Mouse (Mus musculus) layer of hippocampus, adult 11-12 months (tissue): ENCODE measurements around the gene Slc2a3.

ENCODE experiments used
- DNase-seq: peaks from one replicate; pipeline ENCODE4 v3.0.0; 2022; ENCODE audit warnings: low spot score

The Slc2a3 gene

GRCm38 (mm10) chr6:122801301-122801800 is at the start of gene Slc2a3:
Slc2a3 (minus strand) TSS chr6:122801640.
- peak; percentile 62 for DNase-seq

GRCm38 (mm10) chr6:122843759-122844158 is 42.3 kb upstream of the Slc2a3 start:
- DNase-seq: no peak

- DNase-seq: no peak
These were observed 36.1 kb upstream of the Slc2a3 start for GRCm38 (mm10) chr6:122837539-122837938.

GRCm38 (mm10) chr6:122836974-122837373 is 35.5 kb upstream of the Slc2a3 start:
- DNase-seq: no peak

- peak; percentile 46 for DNase-seq
These were observed 32.9 kb upstream of the Slc2a3 start for GRCm38 (mm10) chr6:122834365-122834764.

- DNase-seq: no peak
These were observed 31.4 kb upstream of the Slc2a3 start for GRCm38 (mm10) chr6:122832880-122833279.

GRCm38 (mm10) chr6:122828086-122828485 is 26.6 kb upstream of the Slc2a3 start:
- DNase-seq: peak; percentile 54

- DNase-seq: peak; percentile 81
These were observed 24.7 kb upstream of the Slc2a3 start for GRCm38 (mm10) chr6:122825923-122826742.

GRCm38 (mm10) chr6:122825166-122825565 is 23.7 kb upstream of the Slc2a3 start:
- no peak for DNase-seq

GRCm38 (mm10) chr6:122824086-122824485 is 22.6 kb upstream of the Slc2a3 start:
- no peak for DNase-seq

- DNase-seq: no peak
These were observed 20.4 kb upstream of the Slc2a3 start for GRCm38 (mm10) chr6:122821822-122822221.

- DNase-seq: no peak
These were observed 19.6 kb upstream of the Slc2a3 start for GRCm38 (mm10) chr6:122820799-122821650.

- DNase-seq: no peak
These were observed 18.8 kb upstream of the Slc2a3 start for GRCm38 (mm10) chr6:122820071-122820798.

GRCm38 (mm10) chr6:122819306-122820070 is 18.0 kb upstream of the Slc2a3 start, which contains the start of gene Foxj2:
Foxj2 (plus strand) TSS chr6:122819914.
- peak; percentile 59 for DNase-seq

- no peak for DNase-seq
These were observed 12.2 kb upstream of the Slc2a3 start for GRCm38 (mm10) chr6:122813640-122814039.

GRCm38 (mm10) chr6:122812716-122813115 is 11.3 kb upstream of the Slc2a3 start:
- no peak for DNase-seq

- DNase-seq: no peak
These were observed 10.5 kb upstream of the Slc2a3 start for GRCm38 (mm10) chr6:122811771-122812600.

- peak; percentile 92 for DNase-seq
These were observed 9.8 kb upstream of the Slc2a3 start for GRCm38 (mm10) chr6:122811280-122811652.

- peak; percentile 98 for DNase-seq
These were observed 9.3 kb upstream of the Slc2a3 start for GRCm38 (mm10) chr6:122810615-122811279.
